Mouse (Mus musculus): Measurements from ENCODE around the gene Gstm4. TPM values are rescaled to one million over a fixed set of nuclear protein-coding genes. Genes with fewer than 3 reads are reported as not detected.
"Not testable (repeated sequence)": the region's sequence is repeated elsewhere in the genome, so short reads cannot be mapped to it uniquely, and the experiment has no call there.

The Gstm4 gene
- polyA plus RNA-seq, 1 experiment from 2014 or later = 15.6 TPM

DNA sequence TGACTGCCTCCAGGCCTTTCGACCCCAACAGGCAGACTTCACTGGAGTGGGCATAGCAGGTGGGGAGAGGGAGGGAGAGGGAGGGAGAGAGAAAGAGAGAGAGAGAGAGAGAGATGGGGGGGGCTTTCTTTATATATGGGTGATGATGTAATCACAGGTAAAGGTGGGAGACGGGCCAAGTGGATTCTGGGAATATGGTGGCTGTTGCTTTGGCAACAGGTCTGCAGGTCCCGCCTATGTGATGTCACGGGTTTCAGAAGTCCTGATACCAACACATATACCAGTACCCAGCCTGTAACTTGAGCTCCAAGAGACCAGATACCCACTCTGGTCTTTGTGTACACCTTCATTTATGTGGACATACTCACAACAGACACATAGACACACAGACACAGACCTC, 48.1 kb downstream of the Gstm4 start:
- WGBS = 76% methylated on average over 4 of the region's 4 CpGs
- no peaks in the 10 kb centered on the region for H3K27me3 ChIP-seq (ENCODE audit: control insufficient read depth, insufficient read depth, low read length)
- no peaks in the 10 kb centered on the region for H3K4me1 ChIP-seq (ENCODE audit: control insufficient read depth in 2 of 2, insufficient read depth in 2 of 2, low read length in 2 of 2)
- no peaks in the 10 kb centered on the region for H3K9me3 ChIP-seq (ENCODE audit: control insufficient read depth, low read length)
- no peaks in the 10 kb centered on the region for H3K36me3 ChIP-seq (ENCODE audit: control insufficient read depth, insufficient read depth, low read length)
- no peak overlapping the region for H3K27ac ChIP-seq (replicated peaks in 1 of 2; ENCODE audit: control insufficient read depth in 1 of 2, insufficient read depth in 1 of 2, low read depth in 2 of 2, low read length in 2 of 2)
- no peak overlapping the region for H3K9ac ChIP-seq (ENCODE audit: low read length)
- no peak overlapping the region for H3K4me3 ChIP-seq (ENCODE audit: control insufficient read depth in 1 of 2, insufficient read depth in 1 of 2, low read depth in 1 of 2, low read length in 2 of 2)
- no peak for ATAC-seq (ENCODE audit: insufficient number of reproducible peaks, insufficient read depth, low FRiP score, low read depth)
- H3K4me2 ChIP-seq (ENCODE audit: low read length) = no peak overlapping the region

DNA sequence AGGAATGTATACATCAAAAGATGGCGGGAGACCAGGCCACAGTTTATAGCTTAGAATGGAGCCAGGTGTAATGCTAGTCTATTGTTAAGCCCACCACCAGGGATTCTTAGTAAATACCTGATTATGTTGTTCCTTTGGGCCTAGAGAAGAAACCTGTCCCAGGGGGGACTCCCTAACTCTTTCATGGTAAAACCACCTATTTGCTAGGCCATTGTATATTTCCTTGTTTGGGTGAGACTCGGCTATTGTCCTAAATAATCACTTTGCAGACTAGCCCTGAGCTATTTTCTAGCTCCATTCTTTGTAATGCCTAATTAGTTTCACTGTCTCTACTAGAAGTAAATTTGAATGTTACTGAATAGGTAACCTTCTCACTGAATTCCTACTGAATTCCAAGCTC, 48.7 kb downstream of the Gstm4 start:
- WGBS = 84% methylated on average over 2 of the region's 2 CpGs
- not testable (repeated sequence) for H3K27me3 ChIP-seq (ENCODE audit: control insufficient read depth, insufficient read depth, low read length); H3K9ac ChIP-seq (ENCODE audit: low read length); H3K4me1 ChIP-seq (ENCODE audit: control insufficient read depth in 2 of 2, insufficient read depth in 2 of 2, low read length in 2 of 2); H3K9me3 ChIP-seq (ENCODE audit: control insufficient read depth, low read length); H3K4me3 ChIP-seq (ENCODE audit: control insufficient read depth in 1 of 2, insufficient read depth in 1 of 2, low read depth in 1 of 2, low read length in 2 of 2); H3K27ac ChIP-seq (replicated peaks in 1 of 2; ENCODE audit: control insufficient read depth in 1 of 2, insufficient read depth in 1 of 2, low read depth in 2 of 2, low read length in 2 of 2); H3K36me3 ChIP-seq (ENCODE audit: control insufficient read depth, insufficient read depth, low read length); H3K4me2 ChIP-seq (ENCODE audit: low read length); ATAC-seq (ENCODE audit: insufficient number of reproducible peaks, insufficient read depth, low FRiP score, low read depth)

Other genes with a start within 250 kb of the Gstm4 start
- not detected in 2 replicates for gene Eps8l3, start 167.7 kb downstream of the Gstm4 start, polyA plus RNA-seq (2014; fragmentation: Nextera tagmentation; extraction: Ambion mirVana)
- 132 and 150 TPM in 2 replicates for gene Gstm5, start 149.1 kb downstream of the Gstm4 start, polyA plus RNA-seq (2014; fragmentation: Nextera tagmentation; extraction: Ambion mirVana)
- gene Gstm7, start 113.1 kb downstream of the Gstm4 start, polyA plus RNA-seq (2014; fragmentation: Nextera tagmentation; extraction: Ambion mirVana) = 20.1 and 22.2 TPM in 2 replicates
- gene Gstm6, start 101.1 kb downstream of the Gstm4 start, polyA plus RNA-seq (2014; fragmentation: Nextera tagmentation; extraction: Ambion mirVana) = 11.3 and 11.9 TPM in 2 replicates
- not detected in 2 replicates for gene Gstm3, start 75.6 kb downstream of the Gstm4 start, polyA plus RNA-seq (2014; fragmentation: Nextera tagmentation; extraction: Ambion mirVana)
- 59.8 and 68.2 TPM in 2 replicates for gene Gstm2, start 58.4 kb downstream of the Gstm4 start, polyA plus RNA-seq (2014; fragmentation: Nextera tagmentation; extraction: Ambion mirVana)
- 60.8 and 63.8 TPM in 2 replicates for gene Gstm1, start 26.9 kb downstream of the Gstm4 start, polyA plus RNA-seq (2014; fragmentation: Nextera tagmentation; extraction: Ambion mirVana)
- gene Ampd2, start 41.8 kb upstream of the Gstm4 start, polyA plus RNA-seq (2014; fragmentation: Nextera tagmentation; extraction: Ambion mirVana) = 15.3 and 20.3 TPM in 2 replicates
- gene Gnat2, start 47.9 kb upstream of the Gstm4 start, polyA plus RNA-seq (2014; fragmentation: Nextera tagmentation; extraction: Ambion mirVana) = 0.59 and 0.73 TPM in 2 replicates
- gene Gnai3, start 101.3 kb upstream of the Gstm4 start, polyA plus RNA-seq (2014; fragmentation: Nextera tagmentation; extraction: Ambion mirVana) = 71.4 and 74.0 TPM in 2 replicates
- gene Gpr61, start 110.0 kb upstream of the Gstm4 start, polyA plus RNA-seq (2014; fragmentation: Nextera tagmentation; extraction: Ambion mirVana) = 0.24 TPM in 1 of 2 replicates, not detected in the other
- gene Amigo1, start 141.4 kb upstream of the Gstm4 start, polyA plus RNA-seq (2014; fragmentation: Nextera tagmentation; extraction: Ambion mirVana) = 2.6 and 2.9 TPM in 2 replicates
- 1.8 and 2.2 TPM in 2 replicates for gene Cyb561d1, start 156.3 kb upstream of the Gstm4 start, polyA plus RNA-seq (2014; fragmentation: Nextera tagmentation; extraction: Ambion mirVana)
- 6.3 and 7.1 TPM in 2 replicates for gene Atxn7l2, start 166.0 kb upstream of the Gstm4 start, polyA plus RNA-seq (2014; fragmentation: Nextera tagmentation; extraction: Ambion mirVana)
- 3.1 and 3.8 TPM in 2 replicates for gene Sypl2, start 181.8 kb upstream of the Gstm4 start, polyA plus RNA-seq (2014; fragmentation: Nextera tagmentation; extraction: Ambion mirVana)
- gene Psma5, start 212.0 kb upstream of the Gstm4 start, polyA plus RNA-seq (2014; fragmentation: Nextera tagmentation; extraction: Ambion mirVana) = 210 and 231 TPM in 2 replicates
- gene Sort1, start 239.2 kb upstream of the Gstm4 start, polyA plus RNA-seq (2014; fragmentation: Nextera tagmentation; extraction: Ambion mirVana) = 19.3 and 21.4 TPM in 2 replicates

Data from heart, embryonic 14.5 days (tissue).